Mouse (Mus musculus) gastrocnemius, adult 2 months (tissue): ENCODE data around the gene Zfp428. TPM values are rescaled to one million over a fixed set of nuclear protein-coding genes. Genes with fewer than 3 reads are reported as not detected.
A peak's percentile ranks its signal among the peaks of the same experiment; 100 is the strongest.
"Not testable (repeated sequence)": the region's sequence is repeated elsewhere in the genome, so short reads cannot be mapped to it uniquely, and the experiment has no call there.

Source experiments
- DNase-seq: peaks from one replicate; pipeline ENCODE4 v3.0.0; 2022
- H3K27ac ChIP-seq: fragments of 200-600 bp; 2 replicates; pipeline ENCODE4 v1.8.1; 2022; ENCODE audit warnings: mild to moderate bottlenecking
- H3K4me3 ChIP-seq: fragments of 200-600 bp; 2 replicates; pipeline ENCODE4 v1.8.1; 2022; ENCODE audit warnings: mild to moderate bottlenecking, moderate library complexity
- CTCF ChIP-seq: fragments of 200-600 bp; IDR thresholded peaks from 2 replicates; pipeline ENCODE4 v1.8.1; 2022; ENCODE audit warnings: antibody characterized with exemption, mild to moderate bottlenecking, moderate library complexity
- intact Hi-C: fragments of 180-260 bp; cut with DNase I; formaldehyde crosslinking; loops from one replicate; pipeline ENCODE4 v1.15.1; 2025
- total RNA-seq, 2 experiments: library from RNA; stranded (reverse); gene quantifications; 2 replicates each; pipeline ENCODE4 v1.2.3; 2021

Gene Zfp428
- total RNA-seq, 2 experiments from 2014 or later: 3.5 to 6.5 TPM

DNA sequence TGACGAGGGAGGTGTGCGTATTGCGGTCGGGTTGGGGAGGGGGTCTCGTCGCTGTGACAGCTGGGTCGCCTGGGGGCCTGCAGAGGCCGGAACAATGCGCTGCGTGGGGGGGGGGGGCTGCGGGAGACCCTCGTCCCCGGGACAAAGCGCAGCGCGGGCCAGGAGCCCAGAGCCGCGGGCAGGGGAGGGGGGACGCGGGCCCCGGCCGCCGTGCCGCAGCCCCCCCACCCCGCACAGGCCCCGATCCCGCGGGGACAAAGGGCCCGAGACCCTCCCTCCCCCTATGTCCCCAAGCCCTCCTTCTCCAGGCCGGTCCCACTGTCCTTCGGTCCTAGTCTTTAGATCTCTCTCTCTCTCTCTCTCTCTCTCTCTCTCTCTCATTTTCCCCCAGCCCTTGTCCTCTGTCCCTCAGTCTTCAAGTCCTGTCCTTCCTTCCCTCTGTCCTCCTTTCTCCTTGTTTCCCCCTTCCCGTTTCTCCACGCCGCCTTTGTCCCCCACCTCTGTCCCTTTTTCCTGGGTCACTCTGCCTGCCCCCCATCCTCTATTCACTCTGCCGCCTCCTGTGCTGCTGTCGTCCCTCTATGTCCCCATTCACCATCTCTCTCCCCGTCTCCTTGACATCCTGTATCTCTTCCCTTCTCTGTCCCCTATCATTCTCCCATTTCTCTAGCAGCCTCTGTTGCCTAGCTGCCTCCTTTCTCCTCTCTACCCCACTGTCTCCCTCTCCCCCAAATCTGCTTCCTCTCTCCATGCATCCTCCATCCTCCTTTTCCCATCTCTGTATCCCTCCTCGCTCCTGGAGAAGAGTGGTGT, 24.4 kb upstream of the Zfp428 start:
- no peak for TF ChIP-seq CTCF
- intact Hi-C loops: loop anchor here (5.0 kb wide), 1 partner anchor 65 kb away; the partner anchor contains the start of genes Pinlyp and Xrcc1
- 0 out of 2 replicates have a peak overlapping the region, but pooled peaks have one; percentile 48 for H3K27ac ChIP-seq
- H3K4me3 ChIP-seq: peak overlapping the region; percentile 84
- no peak for DNase-seq

DNA sequence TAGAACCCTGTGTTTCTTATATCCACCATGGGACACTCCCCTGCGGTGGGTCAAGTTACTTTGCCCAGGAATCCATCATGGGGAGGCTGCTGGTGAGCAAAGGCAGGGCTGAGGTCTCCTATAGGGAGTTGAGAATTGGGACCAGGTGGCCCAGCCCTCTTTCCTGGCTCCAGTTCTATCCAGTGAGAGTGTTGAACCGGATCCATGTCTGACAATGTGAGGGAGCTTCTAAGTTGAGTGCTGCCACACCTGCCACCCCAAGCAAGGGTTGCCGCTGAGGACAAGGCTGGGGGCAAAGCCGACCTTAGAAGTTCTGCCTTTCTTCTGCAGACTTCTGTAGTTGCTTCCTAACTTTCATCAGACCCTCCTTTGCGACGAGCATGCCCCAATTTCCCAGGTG, 23.5 kb upstream of the Zfp428 start:
- not testable (repeated sequence) for H3K27ac ChIP-seq, DNase-seq, H3K4me3 ChIP-seq
- intact Hi-C loops: loop anchor here (5.0 kb wide), 1 partner anchor 64 kb away; the partner anchor contains the start of genes Pinlyp and Xrcc1

DNA sequence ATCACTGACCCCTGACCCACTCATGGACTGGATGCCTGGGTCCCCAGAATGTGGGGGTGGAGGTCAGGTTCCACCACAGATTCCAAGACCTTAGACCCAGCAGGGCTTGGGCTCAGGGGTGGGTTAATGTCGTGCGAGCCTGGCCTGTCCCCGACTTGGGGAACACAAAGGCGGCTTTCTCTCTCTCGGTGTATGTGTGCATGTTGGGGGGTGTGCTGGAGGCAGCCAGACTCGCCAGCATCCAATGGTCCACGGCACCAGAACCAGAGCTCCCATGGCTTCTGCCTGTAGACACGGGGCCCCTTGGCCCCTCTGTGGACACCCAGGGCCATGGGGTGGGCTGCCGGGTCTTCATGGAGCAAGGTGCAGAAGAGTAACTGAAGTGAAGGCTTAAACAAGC, 21.3 kb upstream of the Zfp428 start:
- no peak for DNase-seq
- Histone ChIP-seq H3K4me3 (no peak overlapping the region), H3K27ac (no peak overlapping the region)
- intact Hi-C loops: no loop called here
- no peak for TF ChIP-seq CTCF

DNA sequence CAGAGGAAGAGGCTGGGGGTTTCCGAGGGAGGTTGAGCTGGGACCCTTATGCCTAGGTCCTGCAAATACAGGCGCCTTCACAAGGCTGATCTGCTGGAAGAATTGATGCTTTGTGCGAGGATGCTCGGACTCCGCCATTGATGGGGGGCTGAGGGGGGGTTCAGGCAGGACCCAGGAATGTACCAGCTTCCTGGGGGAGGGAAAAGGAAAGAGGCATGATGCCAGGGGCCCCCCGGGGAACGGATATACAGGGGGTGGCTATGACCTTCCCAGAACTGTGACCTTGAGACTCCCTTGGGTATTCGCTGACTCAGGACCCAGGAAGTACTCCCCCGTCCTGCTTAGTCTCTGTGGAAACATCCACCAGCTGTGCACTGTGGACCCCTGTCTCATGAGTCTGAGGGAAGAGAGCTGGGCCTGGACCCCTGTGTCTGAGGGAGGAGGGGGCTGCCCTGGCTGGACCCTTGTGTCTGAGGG, 20.1 kb upstream of the Zfp428 start:
- no peak for DNase-seq
- Histone ChIP-seq H3K4me3 (no peak overlapping the region), H3K27ac (no peak overlapping the region; the same call in 1 of the 2 replicates)
- TF ChIP-seq CTCF: no peak
- intact Hi-C loops: no loop called here

DNA sequence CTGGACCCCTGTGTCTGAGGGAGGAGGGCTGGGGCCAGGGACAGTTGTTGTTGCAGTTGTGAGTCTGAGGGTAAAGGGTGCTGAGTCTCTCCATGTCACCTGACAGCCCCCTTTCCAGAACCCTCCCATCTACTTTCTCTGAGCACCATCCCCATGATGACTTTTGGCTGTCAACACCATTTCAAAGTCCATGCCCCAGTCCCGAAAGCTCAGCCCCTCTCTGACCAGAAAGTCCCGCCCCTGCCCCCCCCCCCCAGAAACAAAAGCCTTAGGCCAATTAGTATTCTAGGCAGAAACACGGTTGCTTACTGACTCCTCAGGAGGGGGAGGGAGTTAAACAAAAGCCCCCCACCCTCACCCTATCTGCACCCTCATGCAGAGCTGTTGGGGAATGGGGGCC, 19.4 kb upstream of the Zfp428 start:
- H3K27ac ChIP-seq: no peak overlapping the region
- no peak for DNase-seq
- H3K4me3 ChIP-seq: no peak overlapping the region
- TF ChIP-seq CTCF: no peak
- intact Hi-C loops: no loop called here

DNA sequence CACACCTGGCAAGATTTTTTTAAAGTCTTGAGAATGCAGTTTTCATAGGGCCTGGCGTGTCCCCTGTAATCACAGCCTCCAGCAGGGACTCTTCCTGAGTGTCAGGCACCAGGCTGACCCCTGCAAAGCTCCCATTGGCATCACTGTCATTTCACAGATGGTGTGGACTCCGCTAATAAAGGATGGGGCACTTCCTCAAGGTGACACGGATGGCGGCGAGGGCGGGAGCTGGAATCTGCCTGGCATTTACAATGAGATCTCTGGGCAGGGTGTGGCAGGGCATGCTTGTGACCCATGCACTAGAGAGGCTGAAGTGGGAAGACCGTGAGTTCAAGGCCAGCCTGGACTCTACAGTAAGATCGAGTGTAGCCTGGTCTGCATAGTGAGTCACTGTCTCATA, 18.5 kb upstream of the Zfp428 start:
- intact Hi-C loops: no loop called here
- no peak overlapping the region for H3K27ac ChIP-seq
- H3K4me3 ChIP-seq: no peak overlapping the region
- DNase-seq: no peak
- no peak for TF ChIP-seq CTCF

DNA sequence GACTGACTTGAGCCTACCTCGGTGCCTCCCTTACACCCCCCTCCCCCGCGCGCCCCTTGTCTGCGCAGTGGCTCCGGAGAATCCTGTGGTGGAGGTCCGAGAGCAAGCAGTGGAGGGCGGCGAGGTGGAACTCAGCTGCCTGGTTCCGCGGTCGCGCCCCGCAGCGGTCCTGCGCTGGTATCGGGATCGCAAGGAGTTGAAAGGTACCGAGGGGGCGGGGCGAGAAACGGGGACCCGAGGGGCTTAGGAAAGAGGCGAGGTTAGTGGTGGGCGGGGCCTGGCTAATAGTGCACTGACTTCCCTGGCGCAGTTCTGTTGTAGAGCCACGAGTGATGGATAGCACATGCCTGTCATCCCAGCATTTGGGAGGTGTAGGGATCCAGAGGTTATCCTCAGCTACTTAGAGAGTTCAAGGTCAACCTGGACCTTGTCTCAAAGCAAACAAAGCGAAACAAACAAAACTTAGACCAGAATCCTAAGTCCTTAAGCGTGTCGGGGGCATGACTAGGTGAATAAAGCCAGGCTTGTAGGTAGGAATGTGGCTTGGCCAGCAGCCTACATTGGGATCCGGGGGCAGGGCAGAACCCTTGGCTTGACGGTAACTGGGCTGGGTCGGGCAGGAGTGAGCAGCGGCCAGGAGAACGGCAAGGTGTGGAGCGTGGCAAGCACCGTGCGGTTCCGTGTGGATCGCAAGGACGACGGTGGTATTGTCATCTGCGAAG, 6.8 kb upstream of the Zfp428 start:
- TF ChIP-seq CTCF: no peak

DNA sequence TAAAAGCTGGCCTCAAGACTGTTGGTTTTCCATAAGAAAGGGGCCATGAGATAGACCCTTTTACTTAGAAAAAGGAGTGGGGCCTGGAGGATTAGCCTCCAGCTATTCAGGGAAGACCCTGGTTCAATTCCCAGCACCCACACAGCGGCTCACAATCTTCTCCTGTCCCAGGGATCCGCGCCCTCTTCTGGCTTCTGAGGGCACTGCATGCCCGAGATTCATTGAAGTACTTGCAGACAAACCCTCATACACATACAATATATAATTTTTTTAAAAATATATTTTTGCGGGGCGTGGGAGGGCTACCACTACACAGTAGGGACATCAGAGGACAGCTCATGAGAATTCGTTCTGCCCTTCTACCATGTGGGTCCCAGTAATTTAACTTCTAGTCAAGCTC, 5.9 kb upstream of the Zfp428 start:
- no peak overlapping the region for H3K27ac ChIP-seq
- intact Hi-C loops: no loop called here
- no peak for DNase-seq
- TF ChIP-seq CTCF: peak; percentile 53
- no peak overlapping the region for H3K4me3 ChIP-seq

More for the DNA sequence above, 6.8 kb upstream of the Zfp428 start:
- H3K4me3 ChIP-seq: no peak overlapping the region
- intact Hi-C loops: no loop called here
- H3K27ac ChIP-seq: no peak overlapping the region
- no peak for DNase-seq

DNA sequence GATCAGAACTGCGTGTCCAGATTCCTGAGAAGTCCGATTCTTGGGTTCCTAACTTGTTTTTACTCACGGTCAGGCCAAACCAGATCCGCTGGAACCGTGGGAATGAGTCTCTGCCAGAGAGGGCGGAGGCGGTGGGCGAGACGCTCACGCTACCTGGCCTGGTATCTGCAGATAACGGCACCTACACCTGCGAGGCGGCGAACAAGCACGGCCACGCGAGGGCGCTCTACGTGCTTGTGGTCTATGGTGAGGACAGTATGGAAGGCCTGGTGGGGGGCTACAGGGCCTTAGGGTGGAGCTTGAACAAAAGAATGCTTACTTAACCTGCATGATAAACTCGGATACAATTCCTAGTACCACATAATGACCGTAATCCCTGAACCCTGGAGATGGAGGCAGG, 5.3 kb upstream of the Zfp428 start:
- Histone ChIP-seq H3K4me3 (no peak overlapping the region), H3K27ac (no peak overlapping the region)
- DNase-seq: no peak
- TF ChIP-seq CTCF: peak; percentile 38; the same call in 1 of the 2 replicates
- intact Hi-C loops: no loop called here

DNA sequence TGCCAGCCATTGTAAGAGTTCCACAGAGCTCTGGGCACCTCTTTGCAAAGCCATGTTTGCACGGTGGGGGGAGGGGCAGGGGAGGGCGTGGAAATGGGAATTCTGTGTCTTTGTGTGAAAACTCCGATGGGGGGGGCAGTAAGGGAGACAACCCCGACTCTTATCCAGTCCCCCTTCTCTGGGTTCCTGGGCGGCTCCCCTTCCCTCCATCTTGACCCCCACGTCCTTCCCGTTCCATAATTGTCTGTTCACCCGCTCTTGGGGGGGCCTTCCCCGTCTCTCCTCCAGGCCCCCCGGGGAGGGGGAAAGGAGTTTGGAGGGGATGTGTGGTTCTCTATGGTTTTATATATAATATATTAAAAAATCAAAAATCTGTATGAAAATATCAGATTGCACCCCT, 2.8 kb upstream of the Zfp428 start:
- no peak for TF ChIP-seq CTCF
- Histone ChIP-seq H3K27ac (no peak overlapping the region), H3K4me3 (no peak overlapping the region)
- intact Hi-C loops: loop anchor here (1.0 to 2.0 kb wide), 2 partner anchors 23 to 46 kb away; no protein-coding TSS in a partner anchor
- DNase-seq: no peak

DNA sequence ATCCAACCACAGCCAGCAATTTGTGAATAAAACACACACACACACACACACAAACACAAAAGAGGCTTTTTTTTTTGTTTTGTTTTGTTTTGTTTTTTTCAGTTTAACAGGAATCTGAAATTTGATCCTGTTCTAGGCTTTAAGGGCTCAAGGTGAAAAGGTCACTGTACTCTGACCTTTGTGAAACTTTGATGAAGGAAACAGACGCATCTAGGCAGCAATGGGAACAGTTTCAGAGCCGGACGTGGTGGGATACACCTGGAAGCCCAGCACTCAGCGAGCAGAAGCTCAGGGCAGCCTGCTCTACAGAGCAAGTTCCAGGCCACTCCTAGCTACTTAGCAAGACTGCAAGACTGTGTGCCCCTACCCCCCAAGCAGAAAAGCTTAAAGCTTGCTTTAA, 1.9 kb upstream of the Zfp428 start:
- no peak overlapping the region for H3K27ac ChIP-seq
- no peak for DNase-seq
- TF ChIP-seq CTCF: no peak
- H3K4me3 ChIP-seq: no peak overlapping the region
- intact Hi-C loops: loop anchor here (1.0 to 2.0 kb wide), 2 partner anchors 24 to 45 kb away; no protein-coding TSS in a partner anchor

DNA sequence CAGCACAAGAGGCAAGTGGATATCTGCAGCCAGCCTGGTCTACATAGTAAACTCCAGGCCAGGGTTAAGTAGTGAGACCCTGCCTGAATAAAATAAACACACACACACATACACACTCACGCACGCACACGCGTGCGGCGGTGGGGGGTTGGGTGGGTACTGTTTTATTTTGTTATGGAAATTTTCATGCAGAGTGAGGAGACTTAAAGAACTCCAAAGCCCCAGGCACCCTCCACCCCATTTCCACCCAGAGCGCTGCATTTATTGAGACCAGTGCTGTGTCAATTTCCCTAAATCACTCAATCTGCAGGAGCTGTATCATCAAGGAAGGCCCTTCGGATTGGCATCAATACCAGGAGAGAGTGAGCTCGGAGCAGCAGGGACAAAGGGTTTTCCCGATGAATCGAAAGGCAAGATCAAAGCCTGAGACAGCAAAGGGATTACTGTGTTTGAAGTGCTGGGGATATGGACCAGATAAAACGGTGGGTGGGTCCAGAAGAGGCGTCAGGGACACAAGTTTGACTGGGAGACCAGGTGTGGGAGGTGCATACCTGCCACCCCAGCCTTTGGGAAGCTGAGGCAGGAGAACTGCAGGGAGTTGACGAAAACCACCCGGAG, 1.2 kb upstream of the Zfp428 start:
- Histone ChIP-seq H3K27ac (peak overlapping the region; percentile 99), H3K4me3 (peak overlapping the region; percentile 100; the same call in 1 of the 2 replicates)
- no peak for TF ChIP-seq CTCF
- intact Hi-C loops: loop anchor here (2.0 kb wide), 2 partner anchors 23 to 25 kb away; no protein-coding TSS in a partner anchor
- no peak for DNase-seq
